Mouse (Mus musculus) bone marrow, adult 2 months (tissue): Measurements from ENCODE around the gene Tm4sf5. TPM values are rescaled to one million over a fixed set of nuclear protein-coding genes. Genes with fewer than 3 reads are reported as not detected.

ENCODE experiments used
- H3K27ac ChIP-seq: fragments of 200-500 bp; 2 replicates; pipeline ENCODE4 v1.5.1; 2012; ENCODE audit warnings: low read depth, mild to moderate bottlenecking, control low read depth, inconsistent platforms, low read length; ENCODE audit not compliant: control insufficient read depth, poor library complexity, insufficient read depth
- H3K4me1 ChIP-seq: fragments of 200-500 bp; 2 replicates; pipeline ENCODE4 v1.6.1; 2011; ENCODE audit warnings: low read length; ENCODE audit not compliant: control insufficient read depth, insufficient read depth
- H3K4me3 ChIP-seq: fragments of 200-500 bp; replicated peaks from 2 replicates; pipeline ENCODE3; 2011; ENCODE audit warnings: mild to moderate bottlenecking, low read depth, low read length, control low read depth; ENCODE audit not compliant: control insufficient read depth
- CTCF ChIP-seq: fragments of 200-500 bp; IDR thresholded peaks from 2 replicates; pipeline ENCODE4 v1.5.1; 2011; ENCODE audit warnings: low read length, control low read depth; ENCODE audit not compliant: control insufficient read depth, insufficient read depth
- POLR2A ChIP-seq: fragments of 200-500 bp; IDR thresholded peaks from 2 replicates; pipeline ENCODE4 v1.6.1; 2011; ENCODE audit warnings: low read depth, mild to moderate bottlenecking, control low read depth, low read length, borderline replicate concordance; ENCODE audit not compliant: control insufficient read depth
- WGBS: fragments of 180-500 bp; shearing (Covaris S2); methylation state at CpG from one replicate; pipeline ENCODE4 v1.1.7; 2018; 5-methylcytosine and 5-hydroxymethylcytosine counted together
- polyA plus RNA-seq: library from polyadenylated mRNA; stranded (reverse); fragments of >200 nt; gene quantifications from 2 replicates; pipeline ENCODE4 v1.2.4, GENCODE M21; 2011; ENCODE audit warnings: low replicate concordance; ENCODE audit not compliant: missing spikeins, insufficient read depth, insufficient read length

The Tm4sf5 gene
- polyA plus RNA-seq, 1 experiment: not detected

GRCm38 (mm10) chr11:70544496-70544895 is 39.5 kb downstream of the Tm4sf5 start:
- Histone ChIP-seq H3K27ac (no peak overlapping the region), H3K4me3 (no peak overlapping the region), H3K4me1 (no peaks in the 10 kb centered on the region)
- TF ChIP-seq CTCF: no peak
- no peak for TF ChIP-seq POLR2A
- WGBS: 60% methylated on average over 7 of the region's 7 CpGs

DNA sequence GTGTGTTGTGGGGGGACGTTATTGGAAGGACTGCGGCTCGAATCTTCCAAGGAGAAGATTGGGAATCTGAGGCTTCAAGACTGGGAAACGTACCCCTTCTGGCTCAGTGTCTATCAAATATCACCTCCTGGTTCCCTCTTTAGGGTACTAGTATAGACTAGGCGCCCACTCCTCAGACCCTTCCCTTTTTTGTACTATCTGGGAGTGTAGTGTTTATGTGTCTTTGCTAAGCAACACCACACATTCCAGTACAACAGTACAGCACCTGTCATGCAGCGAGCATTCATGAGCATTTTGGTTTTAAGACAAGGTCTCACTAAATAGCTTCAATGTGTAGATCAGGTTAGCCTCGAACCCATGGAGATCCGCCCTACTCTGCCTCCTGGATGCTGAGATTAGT is 46.5 kb downstream of the Tm4sf5 start:
- WGBS: 80% methylated on average over 8 of the region's 8 CpGs
- Histone ChIP-seq H3K27ac (no peak overlapping the region), H3K4me3 (no peak overlapping the region), H3K4me1 (no peaks in the 10 kb centered on the region)
- TF ChIP-seq POLR2A (no peak), CTCF (no peak)

- no peak overlapping the region for H3K4me3 ChIP-seq
- TF ChIP-seq CTCF (no peak), POLR2A (no peak)
- no peak overlapping the region for H3K27ac ChIP-seq
- no peaks in the 10 kb centered on the region for H3K4me1 ChIP-seq
- 77% methylated on average over 7 of the region's 7 CpGs for WGBS
Observed at GRCm38 (mm10) chr11:70553940-70554339, 48.9 kb downstream of the Tm4sf5 start.

DNA sequence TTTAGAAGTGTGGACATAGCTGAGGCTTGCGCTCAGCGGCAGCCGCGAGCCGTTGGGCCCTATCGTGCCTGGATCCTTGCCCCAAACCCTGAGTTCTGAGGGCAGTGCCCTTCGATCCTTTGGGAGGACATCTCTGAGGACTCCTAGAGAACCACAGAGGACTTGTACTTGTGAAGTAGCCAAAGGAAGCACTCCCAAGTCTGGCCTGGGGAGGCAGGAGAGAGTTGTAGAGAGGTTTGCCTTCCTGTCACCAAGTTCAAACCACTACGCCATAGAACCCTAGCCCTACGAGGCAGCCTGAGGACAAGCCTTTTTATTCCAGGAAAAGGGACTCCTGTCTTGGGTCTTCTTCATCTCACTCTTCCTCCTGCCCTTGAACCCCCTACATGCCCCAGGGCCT is 52.5 kb downstream of the Tm4sf5 start:
- TF ChIP-seq CTCF (no peak), POLR2A (no peak)
- H3K4me3 ChIP-seq: no peak overlapping the region
- WGBS: 88% methylated on average over 9 of the region's 9 CpGs
- no peak overlapping the region for H3K27ac ChIP-seq
- H3K4me1 ChIP-seq: no peaks in the 10 kb centered on the region

Other genes with a start within 250 kb of the Tm4sf5 start
- gene Alox12, start 249.9 kb upstream of the Tm4sf5 start, polyA plus RNA-seq: 46.3 and 82.5 TPM in 2 replicates
- not detected in 2 replicates for gene Alox12e, start 182.6 kb upstream of the Tm4sf5 start, polyA plus RNA-seq
- gene Alox15, start 153.2 kb upstream of the Tm4sf5 start, polyA plus RNA-seq: 2.0 and 3.5 TPM in 2 replicates
- gene Pelp1, start 95.2 kb upstream of the Tm4sf5 start, polyA plus RNA-seq: 13.9 and 22.7 TPM in 2 replicates
- 201 and 438 TPM in 2 replicates for gene Arrb2, start 72.6 kb upstream of the Tm4sf5 start, polyA plus RNA-seq
- gene Med11, start 53.3 kb upstream of the Tm4sf5 start, polyA plus RNA-seq: 8.3 and 16.1 TPM in 2 replicates
- gene Zmynd15, start 45.8 kb upstream of the Tm4sf5 start, polyA plus RNA-seq: 0.66 and 1.5 TPM in 2 replicates
- gene Cxcl16, start 45.3 kb upstream of the Tm4sf5 start, polyA plus RNA-seq: 0.59 and 3.2 TPM in 2 replicates
- gene Vmo1, start 9.4 kb downstream of the Tm4sf5 start, polyA plus RNA-seq: not detected in 2 replicates
- not detected in 2 replicates for gene Gltpd2, start 14.0 kb downstream of the Tm4sf5 start, polyA plus RNA-seq
- gene Psmb6, start 20.1 kb downstream of the Tm4sf5 start, polyA plus RNA-seq: 90.4 and 129 TPM in 2 replicates
- gene Gm40193, start 27.7 kb downstream of the Tm4sf5 start, polyA plus RNA-seq: not detected in 2 replicates
- gene Pld2, start 34.8 kb downstream of the Tm4sf5 start, polyA plus RNA-seq: 1.5 and 4.0 TPM in 2 replicates
- gene Mink1, start 57.6 kb downstream of the Tm4sf5 start, polyA plus RNA-seq: 50.8 and 79.5 TPM in 2 replicates
- not detected in 2 replicates for gene 4930544D05Rik, start 110.6 kb downstream of the Tm4sf5 start, polyA plus RNA-seq
- gene Chrne, start 114.0 kb downstream of the Tm4sf5 start, polyA plus RNA-seq: 2.0 TPM in 1 of 2 replicates, not detected in the other
- 8.6 and 28.3 TPM in 2 replicates for gene Gp1ba, start 133.9 kb downstream of the Tm4sf5 start, polyA plus RNA-seq
- gene Rnf167, start 142.0 kb downstream of the Tm4sf5 start, polyA plus RNA-seq: 125 and 265 TPM in 2 replicates
- gene Slc25a11, start 142.2 kb downstream of the Tm4sf5 start, polyA plus RNA-seq: 28.7 and 49.2 TPM in 2 replicates
- gene Pfn1, start 149.4 kb downstream of the Tm4sf5 start, polyA plus RNA-seq: 840 and 1,173 TPM in 2 replicates
- gene Eno3, start 152.0 kb downstream of the Tm4sf5 start, polyA plus RNA-seq: 14.7 and 29.8 TPM in 2 replicates
- gene Spag7, start 164.2 kb downstream of the Tm4sf5 start, polyA plus RNA-seq: 37.1 and 70.9 TPM in 2 replicates
- gene Camta2, start 182.9 kb downstream of the Tm4sf5 start, polyA plus RNA-seq: 11.2 and 24.0 TPM in 2 replicates
- not detected in 2 replicates for gene Inca1, start 194.9 kb downstream of the Tm4sf5 start, polyA plus RNA-seq
- 10.0 and 13.7 TPM in 2 replicates for gene Kif1c, start 195.3 kb downstream of the Tm4sf5 start, polyA plus RNA-seq